8 mouse cellular contexts compared by ENCODE assay signal in genomic region chr2:151631406-151632158, GRCm38 (mm10). TPM values are rescaled to one million over a fixed set of nuclear protein-coding genes. Genes with fewer than 3 reads are reported as not detected.
DNase-seq lines count a peak whose midpoint lies in the region; ATAC-seq and TF ChIP-seq lines count a peak whose summit lies in the region.

No protein-coding gene starts in this region.

- no peaks in the 10 kb centered on the region for H3K9me3 ChIP-seq in heart, embryonic 10.5 days
- H3K9me3 ChIP-seq in ES-Bruce4 (replicated peaks; ENCODE audit: control insufficient read depth, insufficient read depth, low read length, poor library complexity, severe bottlenecking), result no peaks in the 10 kb centered on the region
- H3K9me3 ChIP-seq in forebrain, embryonic 16.5 days (ENCODE audit: control insufficient read depth, low read length), result no peaks in the 10 kb centered on the region
- no peaks in the 10 kb centered on the region for H3K9me3 ChIP-seq in liver, embryonic 12.5 days (replicated peaks)

- intact Hi-C loops in heart, postnatal 14 days (cut with DNase I), result no loop called here

- peak overlapping the region; percentile 69 for H3K27ac ChIP-seq in heart, embryonic 10.5 days
- no peak overlapping the region for H3K27ac ChIP-seq in ES-Bruce4 (ENCODE audit: insufficient read depth, low read length)
- H3K27ac ChIP-seq in forebrain, embryonic 16.5 days (ENCODE audit: low read length), result peak overlapping the region; percentile 64
- H3K27ac ChIP-seq in liver, embryonic 12.5 days, result no peak overlapping the region

- H3K4me2 ChIP-seq in forebrain, embryonic 16.5 days (ENCODE audit: low read length), result peak overlapping the region; percentile 85
- H3K4me2 ChIP-seq in liver, embryonic 12.5 days, result peak overlapping the region; percentile 69

- peak; percentile 61 for DNase-seq in heart, embryonic 10.5 days (ENCODE audit: low spot score)
- DNase-seq in heart, postnatal 14 days, result no peak
- peak; percentile 26 for DNase-seq in testis, postnatal 10 days (ENCODE audit: low spot score)
- no peak for DNase-seq in adrenal gland, postnatal 25 days
- DNase-seq in kidney, adult 18-20 months, result no peak

- TF ChIP-seq CTCF in ES-Bruce4 (IDR thresholded peaks at IDR 0.05; ENCODE audit: low read depth, low read length), result no peak

- peaks cover 61% of the 10 kb centered on the region for H3K27me3 ChIP-seq in heart, embryonic 10.5 days (ENCODE audit: insufficient read depth, poor library complexity, severe bottlenecking)
- H3K27me3 ChIP-seq in ES-Bruce4 (ENCODE audit: control insufficient read depth, insufficient read depth, low read length, poor library complexity, severe bottlenecking), result peaks cover 6% of the 10 kb centered on the region
- no peaks in the 10 kb centered on the region for H3K27me3 ChIP-seq in forebrain, embryonic 16.5 days (replicated peaks; ENCODE audit: control insufficient read depth, insufficient read depth, low read length)
- H3K27me3 ChIP-seq in liver, embryonic 12.5 days (replicated peaks), result peaks cover 56% of the 10 kb centered on the region

- WGBS in heart, embryonic 10.5 days, result 3% methylated on average over 22 of the region's 22 CpGs
- WGBS in forebrain, embryonic 16.5 days, result 4% methylated on average over 22 of the region's 22 CpGs
- WGBS in liver, embryonic 12.5 days (ENCODE audit: insufficient replicate concordance), result 4% methylated on average over 22 of the region's 22 CpGs

- no peak for TF ChIP-seq POLR2A in ES-Bruce4 (IDR thresholded peaks at IDR 0.05; ENCODE audit: insufficient read depth, low read length)

- peak overlapping the region; percentile 81 for H3K4me3 ChIP-seq in heart, embryonic 10.5 days
- H3K4me3 ChIP-seq in ES-Bruce4 (ENCODE audit: low read depth, low read length), result peak overlapping the region; percentile 63
- peak overlapping the region; percentile 65 for H3K4me3 ChIP-seq in forebrain, embryonic 16.5 days (replicated peaks; ENCODE audit: low read length)
- H3K4me3 ChIP-seq in liver, embryonic 12.5 days, result peak overlapping the region; percentile 50

- H3K9ac ChIP-seq in ES-Bruce4 (ENCODE audit: low read depth, poor library complexity, severe bottlenecking), result peak overlapping the region; percentile 41; the same call in 1 of the 2 replicates
- peak overlapping the region; percentile 81 for H3K9ac ChIP-seq in forebrain, embryonic 16.5 days (replicated peaks; ENCODE audit: low read depth, low read length)
- no peak overlapping the region for H3K9ac ChIP-seq in liver, embryonic 12.5 days

- ATAC-seq in forebrain, embryonic 16.5 days, result peak; percentile 58; the same call in 1 of the 2 replicates
- 0 out of 2 replicates have a peak, but pooled peaks have one; percentile 15 for ATAC-seq in liver, embryonic 12.5 days

- peaks cover 11% of the 10 kb centered on the region; the same call in 1 of the 2 replicates for H3K4me1 ChIP-seq in heart, embryonic 10.5 days
- H3K4me1 ChIP-seq in ES-Bruce4 (ENCODE audit: control insufficient read depth, insufficient read depth, low read length), result no peaks in the 10 kb centered on the region
- H3K4me1 ChIP-seq in forebrain, embryonic 16.5 days (replicated peaks; ENCODE audit: control insufficient read depth, insufficient read depth, low read length), result peaks cover 13% of the 10 kb centered on the region
- H3K4me1 ChIP-seq in liver, embryonic 12.5 days, result no peaks in the 10 kb centered on the region

- no peak for TF ChIP-seq EP300 in ES-Bruce4 (IDR thresholded peaks at IDR 0.05; ENCODE audit: insufficient read depth, low read depth, low read length)

- H3K36me3 ChIP-seq in heart, embryonic 10.5 days, result no peaks in the 10 kb centered on the region
- H3K36me3 ChIP-seq in ES-Bruce4 (ENCODE audit: control insufficient read depth, insufficient read depth, low read length, poor library complexity, severe bottlenecking), result no peaks in the 10 kb centered on the region
- no peaks in the 10 kb centered on the region for H3K36me3 ChIP-seq in forebrain, embryonic 16.5 days (ENCODE audit: control insufficient read depth, insufficient read depth)
- H3K36me3 ChIP-seq in liver, embryonic 12.5 days, result no peaks in the 10 kb centered on the region

RNA-seq across cellular contexts. Expression of gene Snph, which starts 0.8 kb away (rescaled TPM):
- polyA plus RNA-seq in heart, embryonic 10.5 days (2016; fragmentation: Nextera tagmentation; extraction: Ambion mirVana), result 0.30 and 0.83 TPM in 2 replicates
- 1 to 10 TPM; 3.6 to 3.7 TPM for total RNA-seq in heart, postnatal 14 days (2021)
- 0.88 and 1.5 TPM in 2 replicates for polyA plus RNA-seq in ES-Bruce4 (2011; ENCODE audit: insufficient read depth, insufficient read length, low read depth, missing spikeins)
- 9.2 and 14.8 TPM in 2 replicates for polyA plus RNA-seq in forebrain, embryonic 16.5 days (2015; fragmentation: Nextera tagmentation; extraction: Ambion mirVana)
- 0.04 TPM in 2 replicates for polyA plus RNA-seq in liver, embryonic 12.5 days (2016; fragmentation: Nextera tagmentation; extraction: Ambion mirVana)
- 10.8 and 12.7 TPM in 2 replicates for total RNA-seq in adrenal gland, postnatal 25 days (2021)

RNA-seq across cellular contexts. Expression of gene Rad21l, which starts 36.8 kb away (rescaled TPM):
- polyA plus RNA-seq in heart, embryonic 10.5 days (2016; fragmentation: Nextera tagmentation; extraction: Ambion mirVana), result not detected in 2 replicates
- not detected for total RNA-seq in heart, postnatal 14 days (2021)
- 0.41 TPM in 1 of 2 replicates, not detected in the other for polyA plus RNA-seq in ES-Bruce4 (2011; ENCODE audit: insufficient read depth, insufficient read length, low read depth, missing spikeins)
- not detected in 2 replicates for polyA plus RNA-seq in forebrain, embryonic 16.5 days (2015; fragmentation: Nextera tagmentation; extraction: Ambion mirVana)
- polyA plus RNA-seq in liver, embryonic 12.5 days (2016; fragmentation: Nextera tagmentation; extraction: Ambion mirVana), result not detected in 2 replicates
- total RNA-seq in adrenal gland, postnatal 25 days (2021), result 0.18 TPM in 1 of 2 replicates, not detected in the other

RNA-seq across cellular contexts. Expression of gene Sdcbp2, which starts 59.2 kb away (rescaled TPM):
- polyA plus RNA-seq in heart, embryonic 10.5 days (2016; fragmentation: Nextera tagmentation; extraction: Ambion mirVana), result 1.00 and 1.1 TPM in 2 replicates
- total RNA-seq in heart, postnatal 14 days (2021), result 1 to 10 TPM; 1.6 to 2.4 TPM
- 1.1 and 2.6 TPM in 2 replicates for polyA plus RNA-seq in ES-Bruce4 (2011; ENCODE audit: insufficient read depth, insufficient read length, low read depth, missing spikeins)
- polyA plus RNA-seq in forebrain, embryonic 16.5 days (2015; fragmentation: Nextera tagmentation; extraction: Ambion mirVana), result 0.89 and 1.0 TPM in 2 replicates
- 0.16 and 0.45 TPM in 2 replicates for polyA plus RNA-seq in liver, embryonic 12.5 days (2016; fragmentation: Nextera tagmentation; extraction: Ambion mirVana)
- 1.1 and 1.3 TPM in 2 replicates for total RNA-seq in adrenal gland, postnatal 25 days (2021)

Comparison
In these comparisons a context has a peak if more than half of its experiments do, and no peak if none do; other contexts are left out.
1. DNase-seq: peak in heart, embryonic 10.5 days (single experiment) and testis, postnatal 10 days (single experiment); none in heart, postnatal 14 days (0 of 2), adrenal gland, postnatal 25 days (single experiment) and kidney, adult 18-20 months (single experiment).
2. H3K27ac ChIP-seq: peak in heart, embryonic 10.5 days (single experiment) and forebrain, embryonic 16.5 days (single experiment); none in ES-Bruce4 (single experiment) and liver, embryonic 12.5 days (single experiment).
3. Peak in every context shown above with its lines, with median percentiles within 50 percentile points of each other: H3K4me3 ChIP-seq.